Mouse (Mus musculus) kidney, postnatal 25 days (tissue): ENCODE measurements around the gene Foxe1.

Experiments
- DNase-seq, 2 experiments: peaks; one replicate each; pipeline ENCODE4 v3.0.0; 2021; ENCODE audit warnings: mixed read lengths in 2 of 2

The Foxe1 gene

DNA sequence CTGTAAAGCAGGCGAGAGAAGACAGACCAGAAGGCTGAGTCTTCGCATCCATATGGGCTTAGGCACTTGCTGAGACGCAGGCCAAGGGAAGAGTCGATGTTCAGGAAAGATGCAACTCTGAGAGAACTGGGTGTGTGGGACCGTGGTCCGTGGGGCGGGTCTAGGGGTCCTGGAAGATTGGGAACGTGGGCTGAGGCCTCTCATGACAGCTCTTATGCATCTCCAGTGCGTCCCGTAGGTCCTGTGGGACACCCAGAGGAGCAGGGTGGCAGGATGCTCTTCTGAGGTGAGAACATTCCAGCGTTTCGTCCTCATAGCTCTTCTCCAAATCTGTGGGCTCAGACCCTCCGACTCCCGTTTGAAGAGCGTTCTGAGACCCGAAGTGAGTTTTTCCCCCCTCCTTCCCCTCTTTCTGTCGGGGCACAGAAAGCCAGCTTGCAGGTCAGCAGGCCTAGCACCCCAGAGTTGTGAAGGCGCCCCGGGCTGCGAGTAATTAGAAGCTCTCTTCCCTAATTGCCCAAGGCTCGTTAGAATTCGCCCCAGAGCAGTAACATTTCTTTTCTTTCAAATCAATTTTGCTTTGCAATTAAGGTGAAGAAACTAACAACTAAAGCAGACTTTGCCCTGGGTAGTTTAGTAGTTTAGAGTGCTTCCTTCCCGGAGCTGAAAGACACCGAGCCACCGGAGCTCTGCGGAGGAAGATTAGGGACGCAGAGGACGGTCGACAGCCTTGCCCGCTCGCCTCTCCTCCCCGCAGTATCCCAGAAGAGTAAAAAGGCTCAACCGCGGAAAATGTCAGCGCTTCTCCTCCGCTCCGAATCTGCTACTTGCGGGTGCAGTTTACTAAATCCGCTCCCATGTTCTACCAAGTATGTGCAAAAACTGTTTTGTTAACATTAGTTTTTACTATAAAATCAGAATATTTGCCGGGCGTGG is 4.4 kb downstream of the Foxe1 start:
- DNase-seq = no peak

GRCm38 (mm10) chr4:46348897-46349296 is 5.5 kb downstream of the Foxe1 start:
- no peak for DNase-seq

GRCm38 (mm10) chr4:46349530-46349929 is 6.1 kb downstream of the Foxe1 start:
- no peak for DNase-seq

GRCm38 (mm10) chr4:46353045-46353444 is 9.6 kb downstream of the Foxe1 start:
- no peak for DNase-seq

DNA sequence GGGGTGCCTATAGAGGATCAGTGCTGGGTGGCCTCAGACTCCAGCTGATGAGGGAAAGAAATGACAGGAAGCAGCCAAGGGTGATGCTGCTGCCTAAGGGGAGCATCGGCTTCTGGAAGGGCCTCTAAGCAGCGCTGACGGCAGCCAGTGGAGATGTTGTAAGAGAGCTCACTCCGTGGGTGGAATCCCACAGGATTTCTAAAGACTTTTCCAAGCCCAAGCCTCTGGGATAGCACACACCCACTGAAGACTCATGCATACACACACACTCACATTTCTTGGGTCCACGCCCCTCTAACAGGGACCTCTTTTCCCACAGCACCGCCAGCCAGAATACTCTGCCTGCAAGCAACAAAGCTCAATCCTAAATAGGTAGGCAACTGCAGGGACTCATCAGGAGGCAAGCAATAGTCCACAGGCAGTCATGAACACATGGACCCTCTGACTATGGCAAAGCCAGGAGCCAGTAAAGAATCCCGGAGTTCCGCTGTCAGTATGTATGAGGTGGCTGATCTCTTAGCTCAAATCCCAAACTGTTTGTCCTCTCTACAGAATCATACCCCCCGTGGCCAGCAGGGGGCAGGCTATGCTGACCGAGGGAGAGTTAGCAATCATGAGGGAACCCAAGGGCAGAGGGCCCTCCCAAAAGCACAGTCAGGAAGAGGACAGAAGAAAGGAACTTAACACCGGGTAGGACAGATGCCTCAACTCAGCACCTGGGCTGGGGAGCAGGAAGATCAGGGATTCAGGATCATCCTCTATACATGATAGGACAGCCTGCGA is 13.1 kb downstream of the Foxe1 start:
- DNase-seq = peak; percentile 47 to 65

DNA sequence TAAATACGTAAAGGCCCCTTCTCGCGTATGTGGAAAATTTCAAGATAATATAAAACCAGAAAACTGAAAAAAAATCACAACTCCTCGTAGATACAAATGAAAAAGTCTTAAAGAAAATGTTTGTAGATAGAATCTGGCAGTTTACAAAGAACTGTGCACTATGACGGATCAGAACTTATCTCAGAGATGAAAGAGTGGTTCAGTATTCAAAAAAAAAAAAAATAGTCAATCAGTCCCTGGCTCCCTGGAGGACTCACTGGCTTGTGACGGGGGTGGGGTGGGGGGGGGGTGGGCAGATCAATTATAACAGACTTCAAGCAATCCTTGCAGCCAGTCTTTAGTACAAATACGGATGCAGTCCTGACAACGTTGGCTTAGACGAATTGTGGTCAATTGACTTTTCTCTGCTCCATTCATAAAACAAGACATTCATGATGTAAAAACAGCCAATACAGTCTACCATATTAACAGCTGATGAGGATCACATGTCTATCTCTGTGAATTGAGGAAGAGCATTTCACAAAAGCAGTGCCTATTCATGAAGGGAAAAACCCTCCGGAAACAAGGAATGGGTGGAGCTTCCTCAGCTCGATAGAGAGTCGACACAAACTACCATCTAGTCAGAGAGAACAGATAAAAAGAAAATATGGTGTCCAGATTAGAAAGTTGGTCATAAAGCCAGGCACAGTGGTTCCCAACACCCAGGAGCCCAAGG is 16.3 kb downstream of the Foxe1 start:
- DNase-seq = no peak

DNA sequence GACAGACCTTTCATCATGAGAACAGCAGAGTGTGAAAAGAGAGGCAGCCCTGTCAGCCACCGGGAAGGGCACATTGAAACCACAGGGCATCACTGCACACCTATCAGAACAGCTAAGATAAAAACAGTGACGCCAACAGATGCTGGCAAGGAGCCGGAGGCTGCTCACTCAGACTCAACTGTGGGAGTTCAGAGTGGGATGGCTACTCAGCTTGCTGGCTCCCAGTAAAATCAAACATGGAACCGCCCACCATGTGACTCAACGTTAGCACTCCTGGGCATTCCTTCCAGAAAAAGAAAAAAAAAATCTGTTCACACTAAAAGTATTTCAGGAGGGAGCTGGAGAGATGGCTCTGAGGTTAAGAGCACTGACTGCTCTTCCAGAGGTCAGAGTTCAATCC is 17.8 kb downstream of the Foxe1 start:
- DNase-seq = no peak

DNA sequence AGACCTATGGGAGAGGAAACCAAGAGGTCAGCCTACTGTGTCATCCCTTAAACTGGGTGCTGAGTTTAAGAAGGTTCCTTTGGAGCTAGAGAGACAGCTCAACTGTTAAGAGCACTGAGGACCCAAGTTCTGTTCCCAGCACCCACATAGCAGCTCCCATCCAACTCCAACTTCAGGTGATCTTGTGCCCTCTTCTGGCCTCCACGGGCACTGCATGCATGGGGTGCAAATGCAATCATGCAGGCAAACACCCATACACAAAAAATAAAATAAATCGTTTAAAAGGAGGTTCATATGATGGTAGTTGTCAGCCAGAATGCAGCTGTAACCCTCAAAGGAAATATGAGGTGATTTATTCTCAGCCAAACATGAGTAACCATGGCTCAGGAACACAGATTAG is 21.0 kb downstream of the Foxe1 start:
- no peak for DNase-seq

- DNase-seq = no peak
These were observed 24.1 kb downstream of the Foxe1 start for GRCm38 (mm10) chr4:46367487-46367959.

GRCm38 (mm10) chr4:46369070-46369469 is 25.7 kb downstream of the Foxe1 start:
- no peak for DNase-seq

GRCm38 (mm10) chr4:46370406-46370805 is 27.0 kb downstream of the Foxe1 start:
- DNase-seq = peak in 1 of 2 experiments; percentile 54

DNA sequence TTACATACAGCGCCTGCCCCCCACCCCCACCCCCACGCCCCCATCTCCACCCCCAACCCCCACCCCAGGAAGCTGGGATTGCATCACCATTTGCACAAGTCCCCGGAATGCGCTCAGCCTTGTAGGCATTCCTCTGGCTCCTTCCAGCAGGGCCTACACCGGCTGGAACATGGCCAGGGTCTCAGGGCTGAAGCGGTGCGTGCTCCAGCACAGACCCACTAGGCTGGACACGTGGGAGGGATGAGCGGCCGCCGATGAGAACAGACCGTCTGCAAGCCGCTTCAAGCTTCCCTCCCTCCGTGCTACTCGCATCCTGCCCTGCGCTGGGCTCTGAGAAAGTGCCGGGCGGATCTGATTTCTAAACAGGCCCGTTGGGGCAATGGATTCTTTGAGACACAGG is 27.6 kb downstream of the Foxe1 start:
- DNase-seq = peak; percentile 64 to 83

GRCm38 (mm10) chr4:46374455-46374854 is 31.0 kb downstream of the Foxe1 start:
- peak in 1 of 2 experiments; percentile 49 for DNase-seq

GRCm38 (mm10) chr4:46374869-46375368 is 31.5 kb downstream of the Foxe1 start:
- DNase-seq = peak; percentile 92

DNA sequence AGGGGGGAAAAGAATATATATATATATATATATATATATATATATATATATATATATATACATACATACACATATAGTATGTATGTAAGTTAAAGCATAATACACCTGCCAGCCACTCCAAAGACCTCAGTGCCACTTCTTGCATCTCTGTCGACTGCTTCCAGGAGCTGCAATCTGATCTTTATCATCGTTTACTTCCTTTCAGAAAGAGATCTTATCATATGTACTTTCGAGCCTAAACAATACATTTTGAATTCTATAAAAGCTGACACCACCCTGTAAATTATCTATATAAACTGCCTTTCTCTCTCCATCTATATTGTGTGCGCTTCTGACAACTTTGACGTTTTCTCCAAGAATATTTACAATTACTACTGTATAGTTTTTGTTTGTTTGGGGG is 45.1 kb downstream of the Foxe1 start:
- DNase-seq = no peak

DNA sequence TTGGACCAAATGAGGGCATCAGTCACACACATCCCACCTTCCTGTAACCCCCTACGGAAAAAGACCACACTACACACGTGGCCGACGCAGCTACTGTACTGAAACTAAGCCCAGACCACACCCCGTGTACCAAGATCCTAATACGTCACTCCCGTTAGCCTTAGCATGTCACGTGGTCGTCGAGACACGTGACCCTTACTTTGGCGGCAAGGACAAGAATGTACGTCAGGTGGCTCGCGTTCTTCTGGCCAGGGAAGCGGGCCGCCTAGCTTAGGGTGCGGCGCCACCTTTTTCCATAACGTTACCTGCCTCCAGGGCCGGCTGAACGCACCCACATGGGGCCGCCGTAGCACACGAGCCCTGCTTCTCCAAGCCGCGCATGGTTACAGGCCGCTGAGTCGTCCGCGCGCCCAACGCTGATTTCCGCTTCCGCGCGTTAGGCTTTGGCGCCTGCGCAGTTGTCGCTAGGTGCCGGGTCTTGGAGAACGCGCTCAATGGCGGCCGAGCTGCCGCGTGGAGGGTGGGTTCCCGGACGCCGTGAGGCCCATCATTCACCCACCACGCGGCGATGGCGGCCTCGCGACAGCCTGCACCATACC is 45.7 kb downstream of the Foxe1 start, which contains the start of gene Trmo:
Gene Trmo, minus strand, starts transcription at position 425 of the 599 bp plus-strand sequence.
- peak; percentile 96 to 97 for DNase-seq

- DNase-seq = peak; percentile 44 to 61
These were observed 46.4 kb downstream of the Foxe1 start for GRCm38 (mm10) chr4:46389612-46390341.

DNA sequence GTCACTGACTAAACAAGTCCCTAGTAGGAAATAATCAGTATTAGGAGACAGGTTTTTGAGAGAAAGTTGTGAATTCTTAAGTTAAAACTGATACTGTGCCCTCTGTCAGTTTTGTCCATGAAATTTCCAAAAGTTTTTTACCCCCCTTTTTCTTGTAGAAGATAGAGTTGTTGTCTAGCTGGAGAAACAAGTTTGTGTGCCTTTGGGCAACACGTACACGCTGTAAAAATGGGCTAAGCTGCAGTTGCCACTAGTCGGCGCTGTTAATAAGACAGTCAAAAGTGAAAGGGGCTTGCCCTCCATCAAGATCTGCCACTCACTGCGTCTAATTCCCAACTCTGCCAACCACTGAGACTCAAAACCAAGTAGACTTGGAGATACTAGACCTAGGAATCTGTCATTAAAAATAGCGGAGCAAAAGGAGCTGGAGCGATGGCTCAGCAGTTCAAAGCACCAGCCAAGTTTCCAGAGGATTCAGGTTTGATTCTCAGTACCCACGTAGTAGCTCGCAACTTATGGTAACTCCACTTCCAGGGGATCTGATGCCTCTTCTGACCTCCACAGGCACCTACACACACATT is 47.1 kb downstream of the Foxe1 start:
- DNase-seq = peak; percentile 85 to 87

DNA sequence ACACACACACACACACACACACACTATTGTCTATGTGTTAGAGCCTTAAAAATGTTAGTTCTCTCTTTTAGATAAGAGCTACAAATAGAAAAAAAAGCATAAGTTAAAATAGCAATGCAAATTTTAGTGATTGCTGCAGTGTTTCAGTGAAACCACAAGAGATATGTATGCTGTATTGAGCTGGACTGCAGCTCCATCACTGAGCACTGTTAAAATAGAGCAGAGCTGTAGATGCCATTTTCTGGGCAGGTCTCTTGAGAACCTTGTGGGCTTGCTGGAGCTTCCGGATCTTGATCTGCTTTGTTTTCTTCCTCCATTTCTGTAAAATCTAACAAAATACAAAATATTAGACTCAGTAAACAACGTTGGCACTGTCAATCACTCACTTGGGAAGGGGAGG is 51.0 kb downstream of the Foxe1 start:
- DNase-seq = no peak

DNA sequence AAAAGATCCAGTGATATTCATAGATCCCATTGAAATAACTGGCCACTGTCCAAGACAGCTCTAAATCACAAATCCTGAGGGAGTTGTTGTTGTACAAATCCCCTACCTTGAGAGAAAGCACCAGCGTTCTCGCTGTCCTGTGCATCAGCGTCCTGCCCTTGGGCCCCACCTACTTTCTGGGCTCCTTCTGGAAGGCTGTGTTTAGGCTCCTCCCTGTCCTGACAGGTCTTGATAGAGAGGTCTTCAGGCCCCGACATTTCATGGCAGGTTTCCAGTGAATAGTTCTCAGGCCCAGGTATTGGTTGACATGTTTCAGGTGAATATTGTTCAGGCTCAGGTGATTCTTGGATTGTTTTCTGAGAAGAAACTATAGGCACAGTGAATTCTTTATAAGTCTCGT is 52.3 kb downstream of the Foxe1 start:
- DNase-seq = no peak
